Mouse (Mus musculus): ENCODE data around the gene Sde2.
A peak's percentile ranks its signal among the peaks of the same experiment; 100 is the strongest.
"Not testable (repeated sequence)": the region's sequence is repeated elsewhere in the genome, so short reads cannot be mapped to it uniquely, and the experiment has no call there.

Gene Sde2

GRCm38 (mm10) chr1:180830588-180831346 lies 20.2 kb upstream of the Sde2 start:
- no peak for DNase-seq (ENCODE audit: extremely low read depth, low read depth)

GRCm38 (mm10) chr1:180835273-180836015 lies 15.5 kb upstream of the Sde2 start:
- peak; percentile 22 for DNase-seq (ENCODE audit: extremely low read depth, low read depth)

- DNase-seq (ENCODE audit: extremely low read depth, low read depth) = not testable (repeated sequence)
These were observed 14.5 kb upstream of the Sde2 start for GRCm38 (mm10) chr1:180836467-180836866.

- DNase-seq (ENCODE audit: extremely low read depth, low read depth) = no peak
These were observed 13.7 kb upstream of the Sde2 start for GRCm38 (mm10) chr1:180837186-180837585.

GRCm38 (mm10) chr1:180838014-180838413 lies 12.9 kb upstream of the Sde2 start:
- DNase-seq (ENCODE audit: extremely low read depth, low read depth) = no peak

- no peak for DNase-seq (ENCODE audit: extremely low read depth, low read depth)
These were observed 11.6 kb upstream of the Sde2 start for GRCm38 (mm10) chr1:180839201-180839910.

GRCm38 (mm10) chr1:180841561-180842300 lies 9.2 kb upstream of the Sde2 start:
- DNase-seq (ENCODE audit: extremely low read depth, low read depth) = no peak

GRCm38 (mm10) chr1:180848114-180848510 lies 2.8 kb upstream of the Sde2 start:
- DNase-seq (ENCODE audit: extremely low read depth, low read depth) = peak; percentile 83

GRCm38 (mm10) chr1:180848511-180849241 lies 2.3 kb upstream of the Sde2 start:
- peak; percentile 80 for DNase-seq (ENCODE audit: extremely low read depth, low read depth)

GRCm38 (mm10) chr1:180849701-180850301 lies 1.1 kb upstream of the Sde2 start:
- no peak for DNase-seq (ENCODE audit: extremely low read depth, low read depth)

GRCm38 (mm10) chr1:180858763-180859162 lies 7.8 kb downstream of the Sde2 start:
- no peak for DNase-seq (ENCODE audit: extremely low read depth, low read depth)

- no peak for DNase-seq (ENCODE audit: extremely low read depth, low read depth)
These were observed 9.1 kb downstream of the Sde2 start for GRCm38 (mm10) chr1:180860030-180860429.

GRCm38 (mm10) chr1:180863606-180864005 lies 12.7 kb downstream of the Sde2 start:
- DNase-seq (ENCODE audit: extremely low read depth, low read depth) = peak; percentile 49

- no peak for DNase-seq (ENCODE audit: extremely low read depth, low read depth)
These were observed 15.1 kb downstream of the Sde2 start for GRCm38 (mm10) chr1:180866001-180866400.

- peak; percentile 69 for DNase-seq (ENCODE audit: extremely low read depth, low read depth)
These were observed 19.3 kb downstream of the Sde2 start for GRCm38 (mm10) chr1:180870122-180870650.

- DNase-seq (ENCODE audit: extremely low read depth, low read depth) = peak; percentile 70
These were observed 23.0 kb downstream of the Sde2 start for GRCm38 (mm10) chr1:180873861-180874484.

GRCm38 (mm10) chr1:180874615-180875014 lies 23.7 kb downstream of the Sde2 start:
- DNase-seq (ENCODE audit: extremely low read depth, low read depth) = no peak

GRCm38 (mm10) chr1:180875126-180875525 lies 24.2 kb downstream of the Sde2 start:
- DNase-seq (ENCODE audit: extremely low read depth, low read depth) = no peak

- DNase-seq (ENCODE audit: extremely low read depth, low read depth) = no peak
These were observed 26.5 kb downstream of the Sde2 start for GRCm38 (mm10) chr1:180877466-180877865.
